Mouse (Mus musculus) cerebellum, postnatal 14 days (tissue): ENCODE results near the gene Arl4a.
A peak's percentile ranks its signal among the peaks of the same experiment; 100 is the strongest.

Experiments
- DNase-seq, 2 experiments: peaks; one replicate each; pipeline ENCODE4 v3.0.0; 2021; ENCODE audit warnings: mixed read lengths in 2 of 2

Arl4a gene

DNA sequence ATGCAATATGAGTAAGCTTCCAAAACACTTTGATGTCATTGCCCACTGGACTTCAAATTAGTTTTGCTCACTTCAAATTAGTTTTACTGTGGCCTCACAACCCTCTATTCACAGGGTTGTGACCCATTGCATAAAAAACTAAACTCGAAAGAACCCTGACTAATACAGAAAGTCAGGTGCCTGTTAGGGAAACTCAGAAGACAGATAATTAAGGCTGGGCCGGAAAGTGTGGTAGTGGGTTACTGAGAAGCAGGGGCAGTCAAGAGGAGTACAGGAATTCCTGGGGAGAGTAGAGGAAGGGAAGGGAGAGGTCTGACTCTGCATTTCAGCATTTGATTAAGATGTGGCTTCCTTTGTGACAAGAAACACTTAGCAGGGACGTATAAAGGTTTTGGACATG is 29.4 kb downstream of the Arl4a start:
- DNase-seq = no peak

DNA sequence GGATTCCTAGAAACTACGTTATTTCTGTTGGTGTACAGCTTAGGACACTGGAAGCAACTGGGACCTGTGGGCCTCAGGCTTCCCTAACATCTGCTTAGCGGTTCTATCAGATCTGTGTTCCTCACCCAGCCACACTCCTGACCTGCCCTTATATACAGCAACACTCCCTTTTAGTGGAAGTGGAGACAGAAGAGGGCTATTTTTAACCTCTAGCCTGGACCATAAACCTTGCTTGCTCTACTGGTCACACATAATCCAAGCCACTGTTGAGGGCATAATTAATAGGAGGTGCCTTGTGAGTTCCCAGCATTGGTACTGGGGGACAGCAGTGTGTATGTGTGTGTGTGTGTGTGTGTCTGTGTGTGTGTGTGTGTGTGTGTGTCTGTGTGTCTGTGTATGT is 33.1 kb downstream of the Arl4a start:
- DNase-seq = no peak

- no peak for DNase-seq
Observed at GRCm38 (mm10) chr12:39998853-39999195, 39.0 kb downstream of the Arl4a start.

GRCm38 (mm10) chr12:39998070-39998852 is 39.6 kb downstream of the Arl4a start:
- DNase-seq = peak; percentile 24 to 27

GRCm38 (mm10) chr12:39997651-39998050 is 40.2 kb downstream of the Arl4a start:
- no peak for DNase-seq

DNA sequence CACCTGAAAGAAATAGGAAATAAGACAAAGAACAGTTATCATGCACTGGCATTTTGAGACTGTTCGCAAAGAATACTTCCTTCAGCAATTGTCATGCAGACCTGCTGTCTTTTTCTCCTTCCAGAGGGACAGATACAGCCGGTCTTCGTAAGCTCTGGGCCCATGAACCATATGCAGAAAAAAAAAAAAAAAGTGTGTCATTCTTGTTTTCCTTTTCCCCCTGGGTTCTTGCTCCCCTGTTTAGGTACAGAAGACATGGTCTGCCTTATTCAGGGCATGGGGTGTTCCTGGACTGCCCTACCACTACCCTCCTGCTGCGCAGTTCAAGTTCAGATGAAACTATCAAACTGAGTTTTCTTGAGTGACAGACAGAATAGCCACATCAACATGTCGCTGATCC is 41.8 kb downstream of the Arl4a start:
- no peak for DNase-seq

DNA sequence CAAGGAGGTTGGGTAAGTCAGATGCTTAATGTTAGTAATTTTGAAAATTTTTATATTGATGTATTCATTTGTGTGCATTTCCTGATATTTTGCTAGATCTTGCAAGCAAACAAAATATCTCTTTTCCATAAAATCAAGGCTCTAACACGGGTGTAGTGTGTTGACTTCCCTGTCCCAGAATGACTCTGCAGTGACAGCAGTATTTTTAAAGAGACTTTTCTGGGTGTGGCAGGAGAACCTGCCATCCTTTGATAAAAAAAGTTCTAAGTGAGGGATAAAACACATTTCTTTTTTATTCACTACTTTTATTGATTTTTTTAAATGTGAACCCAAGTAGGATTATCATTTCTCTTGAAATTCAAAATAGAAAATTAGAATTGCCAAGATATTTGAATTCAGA is 42.2 kb downstream of the Arl4a start:
- no peak for DNase-seq

- no peak for DNase-seq
Observed at GRCm38 (mm10) chr12:39992767-39993302, 45.0 kb downstream of the Arl4a start.

GRCm38 (mm10) chr12:39990830-39991780 is 46.7 kb downstream of the Arl4a start:
- no peak for DNase-seq

DNA sequence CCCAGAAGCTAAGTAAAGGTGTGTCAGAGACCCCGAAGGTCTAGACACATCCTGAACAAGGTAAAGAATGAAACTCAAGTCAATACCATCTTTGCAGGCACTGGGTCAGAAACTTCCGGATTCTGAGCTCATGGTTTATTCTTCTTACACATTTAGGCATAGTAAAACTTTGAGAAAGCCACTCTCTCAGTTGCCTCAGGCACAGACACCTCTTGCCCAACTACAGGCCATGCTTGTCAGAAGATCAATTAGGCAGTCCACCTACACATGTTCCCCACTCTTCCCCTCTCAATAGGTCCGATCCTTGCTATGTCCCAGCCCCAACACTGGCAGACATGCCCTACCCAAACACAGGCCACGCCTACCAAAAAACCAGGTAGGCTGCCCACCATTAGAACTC is 48.7 kb downstream of the Arl4a start:
- DNase-seq = no peak

DNA sequence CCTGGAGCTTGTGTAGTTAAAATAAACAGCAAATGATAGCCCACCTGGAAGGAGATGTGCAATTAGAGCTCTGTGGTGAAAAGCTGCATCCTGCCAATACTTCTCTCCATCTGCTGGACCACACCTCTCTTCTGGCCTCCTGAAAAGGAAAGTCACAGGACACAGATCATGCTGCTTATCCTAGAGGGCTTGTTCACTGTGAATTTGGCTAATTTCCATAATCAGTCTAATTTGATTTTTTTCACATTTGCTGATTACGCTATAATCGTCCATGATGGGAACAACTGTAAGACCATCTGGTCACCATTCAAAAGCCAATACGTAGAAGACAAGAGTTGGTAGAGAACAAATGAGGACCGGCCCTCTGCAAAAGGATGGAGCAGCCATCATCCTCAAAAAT is 50.6 kb downstream of the Arl4a start:
- DNase-seq = peak in 1 of 2 experiments; percentile 18

DNA sequence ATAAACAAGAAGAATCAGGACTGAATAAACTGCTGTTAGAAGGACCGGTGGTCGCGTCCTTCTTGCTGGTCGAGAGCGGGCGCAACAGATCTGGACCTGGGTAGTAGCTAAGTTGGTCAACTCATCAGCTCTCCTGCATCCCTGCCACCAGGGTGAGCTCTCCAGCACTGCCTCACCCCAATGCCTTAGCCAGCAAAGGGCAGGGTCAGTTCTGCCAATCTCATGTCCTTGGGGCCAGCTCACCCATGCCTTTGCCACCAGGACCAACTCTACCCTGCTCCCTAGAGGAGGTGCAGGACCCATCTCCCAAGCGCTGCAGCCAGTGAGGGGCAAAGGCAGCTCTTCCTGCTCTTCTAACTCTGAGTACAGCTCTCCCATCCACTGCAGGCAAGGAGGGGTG is 52.2 kb downstream of the Arl4a start:
- DNase-seq = no peak

GRCm38 (mm10) chr12:39979792-39980191 is 58.0 kb downstream of the Arl4a start:
- DNase-seq = no peak

DNA sequence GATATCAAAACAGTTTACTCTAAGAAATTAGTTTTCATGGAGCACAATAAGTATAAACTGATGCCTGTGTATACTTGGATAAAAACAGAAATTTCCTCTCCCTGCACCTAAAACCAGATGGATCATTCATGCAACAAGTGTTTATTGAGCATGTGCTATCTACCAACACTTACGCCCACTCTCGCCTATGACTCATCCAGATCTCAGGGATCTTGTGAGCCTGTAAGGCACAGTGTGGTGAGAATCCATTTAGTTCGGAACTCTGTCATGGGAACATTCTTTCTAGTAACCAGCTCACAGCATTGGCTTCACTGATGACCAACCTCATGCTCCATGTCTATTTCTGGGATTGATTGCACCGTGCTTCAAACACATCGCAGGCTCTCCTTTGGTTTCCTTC is 58.8 kb downstream of the Arl4a start:
- DNase-seq = no peak

DNA sequence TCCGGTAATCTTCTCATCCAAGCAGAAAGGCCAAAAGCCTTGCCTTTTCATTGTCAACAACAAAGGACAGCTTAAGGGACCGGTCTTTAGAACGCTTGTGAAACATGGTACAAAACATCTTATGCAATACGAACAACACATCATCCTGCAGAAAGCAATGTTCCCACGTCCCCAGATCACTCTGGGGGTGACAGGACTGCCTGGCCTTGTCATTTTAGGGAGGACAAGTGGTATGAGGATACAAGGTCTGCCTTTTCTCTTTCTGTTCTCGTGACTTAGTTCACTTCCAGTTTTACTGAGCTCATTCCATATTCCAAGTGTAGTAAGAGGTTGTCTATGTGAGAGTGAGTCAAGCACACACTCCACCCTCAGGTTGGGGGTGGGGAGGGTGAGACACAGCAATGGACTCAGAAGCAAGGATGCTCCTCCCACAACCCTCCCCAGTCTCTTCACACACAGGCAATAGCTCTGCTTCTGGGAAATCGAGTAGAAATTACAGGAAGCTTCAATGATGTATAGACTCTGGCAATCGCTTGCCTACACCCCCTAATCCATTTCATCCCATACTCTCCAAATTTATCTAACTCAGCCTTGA is 59.7 kb downstream of the Arl4a start:
- DNase-seq = no peak

DNA sequence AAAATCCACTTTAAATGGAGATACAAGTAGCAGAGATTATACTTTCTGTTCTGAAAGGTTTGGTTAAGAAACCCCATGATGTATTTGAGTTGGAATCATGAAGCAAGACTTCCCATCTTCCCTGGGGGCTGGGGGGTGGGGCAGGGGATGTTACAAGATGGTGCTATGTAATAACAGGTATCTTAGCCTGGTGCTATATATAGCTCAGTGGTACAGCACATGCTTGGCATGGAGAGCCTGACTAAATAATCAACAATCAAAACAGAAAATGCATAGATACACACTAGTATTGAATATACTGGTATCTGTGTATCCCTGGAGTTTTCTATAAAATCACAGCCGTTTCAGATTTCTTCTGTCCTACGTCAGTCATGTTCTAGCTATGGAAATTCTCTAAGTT is 61.4 kb downstream of the Arl4a start:
- DNase-seq = no peak

DNA sequence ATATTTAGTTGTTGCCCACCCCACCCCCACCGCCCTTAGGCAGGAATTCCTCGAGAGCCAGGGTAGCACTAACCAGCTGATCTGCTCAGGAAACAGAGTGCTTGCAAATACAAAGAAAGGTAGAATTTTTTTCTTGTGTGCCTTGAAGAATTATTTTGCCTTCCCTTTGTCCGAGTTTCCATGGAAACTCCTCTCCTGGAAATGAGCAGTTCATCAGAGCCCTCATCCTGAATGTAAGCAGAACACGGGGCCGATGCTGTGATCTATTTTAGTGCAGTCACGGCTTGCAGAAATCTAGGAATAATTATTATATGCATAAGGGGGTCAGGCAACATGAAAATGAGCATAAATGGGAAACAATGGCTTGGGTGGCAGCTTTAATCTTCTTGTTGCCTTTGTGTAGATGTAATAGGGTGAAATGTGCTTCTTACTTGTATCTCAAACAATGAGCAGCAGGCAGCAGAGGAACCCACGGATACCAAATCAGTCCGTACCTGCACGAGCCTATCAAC is 61.9 kb downstream of the Arl4a start:
- no peak for DNase-seq

DNA sequence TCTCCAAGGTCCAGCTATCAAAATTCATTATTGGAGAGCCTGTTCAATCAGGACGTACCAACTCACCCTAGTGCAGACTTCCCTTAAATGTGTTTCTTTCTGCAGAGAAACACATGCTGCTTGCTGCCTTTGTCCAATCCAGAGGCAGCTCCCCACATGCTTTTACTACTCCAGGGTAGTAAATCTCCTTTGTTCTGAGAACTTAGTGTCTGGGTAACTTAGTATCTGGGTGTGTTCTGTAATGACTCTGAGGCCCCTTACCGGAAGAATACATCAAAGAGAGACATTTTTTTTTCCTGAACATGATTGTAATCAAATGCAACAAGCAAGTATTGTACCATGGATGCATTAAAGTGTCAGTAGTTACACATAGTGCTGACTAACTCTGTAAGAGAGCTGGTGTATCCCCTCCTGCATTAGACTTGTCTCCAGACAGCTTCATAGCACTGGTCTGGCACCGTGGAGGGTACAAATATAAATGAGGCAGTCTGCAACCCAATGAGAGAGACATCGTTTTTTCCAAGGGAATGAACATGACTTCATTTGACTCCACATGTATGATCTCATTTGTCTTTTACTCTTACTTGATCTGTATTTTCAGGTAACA is 62.7 kb downstream of the Arl4a start:
- DNase-seq = no peak

DNA sequence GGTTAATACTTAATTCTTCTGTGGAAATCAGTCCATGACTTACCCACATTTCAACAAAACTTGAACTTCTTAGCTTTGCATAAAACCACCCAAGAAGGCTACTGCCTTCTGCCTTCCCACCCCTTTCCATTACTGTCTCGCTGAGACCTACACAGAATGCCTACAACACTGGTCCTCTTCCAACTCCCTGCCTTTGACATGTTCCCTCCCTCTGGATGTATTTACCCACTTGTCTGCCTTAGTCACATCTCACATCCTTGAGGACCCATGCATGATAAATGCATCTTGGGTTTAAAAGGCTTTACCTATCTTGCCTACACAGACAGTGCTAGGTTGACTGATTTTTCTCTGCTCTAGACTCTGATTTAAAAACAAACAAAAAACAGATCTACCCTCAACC is 63.6 kb downstream of the Arl4a start:
- DNase-seq = no peak

GRCm38 (mm10) chr12:39969500-39969899 is 68.3 kb downstream of the Arl4a start:
- no peak for DNase-seq

- no peak for DNase-seq
Observed at GRCm38 (mm10) chr12:39968109-39968508, 69.7 kb downstream of the Arl4a start.

DNA sequence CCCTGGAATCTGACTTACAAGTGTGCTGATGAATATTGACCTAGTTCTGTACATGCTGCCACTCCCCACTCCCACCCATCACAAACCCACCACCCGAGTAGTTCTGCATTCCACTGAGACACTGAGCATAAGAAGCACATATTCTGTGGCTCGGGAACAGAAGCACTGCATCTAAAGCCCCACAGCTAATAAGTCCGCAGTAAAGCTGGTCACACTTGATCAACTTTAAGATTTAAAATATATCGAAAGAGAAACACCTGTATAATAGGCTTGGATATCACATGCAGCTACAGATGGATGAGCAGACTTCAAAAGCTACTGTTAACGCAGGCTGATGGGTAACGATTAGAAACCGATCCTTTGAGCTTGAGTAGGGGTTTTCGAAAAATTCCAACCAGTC is 78.7 kb downstream of the Arl4a start:
- DNase-seq = no peak
